Mouse (Mus musculus) left cerebral cortex, adult 9 months (tissue): Measurements from ENCODE around the gene Cmtm7.
"Not testable (repeated sequence)": the region's sequence is repeated elsewhere in the genome, so short reads cannot be mapped to it uniquely, and the experiment has no call there.

Experiments
- DNase-seq, 2 experiments: peaks; one replicate each; pipeline ENCODE4 v3.0.0; 2022; ENCODE audit warnings: low spot score in 2 of 2

The Cmtm7 gene

DNA sequence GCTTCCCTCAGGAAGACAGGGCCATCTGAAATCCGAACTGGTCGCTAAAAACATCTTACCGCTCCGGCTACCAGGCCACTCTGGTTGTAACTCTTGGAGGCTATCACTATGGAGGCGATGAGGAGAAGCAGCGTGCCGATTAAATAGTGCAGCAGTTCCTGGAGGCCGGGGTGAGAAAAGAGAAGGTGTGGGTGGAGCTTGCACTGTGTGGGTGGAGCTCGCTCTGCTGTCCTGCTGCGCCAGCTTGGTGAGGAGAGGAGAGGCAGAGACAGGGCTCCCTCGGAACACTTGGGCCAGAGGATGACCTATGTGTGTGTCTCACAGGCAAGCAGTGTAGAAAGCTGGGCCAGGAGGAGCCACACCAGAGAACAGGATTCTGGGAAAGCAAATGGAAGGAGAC, 19.8 kb downstream of the Cmtm7 start:
- DNase-seq: no peak

DNA sequence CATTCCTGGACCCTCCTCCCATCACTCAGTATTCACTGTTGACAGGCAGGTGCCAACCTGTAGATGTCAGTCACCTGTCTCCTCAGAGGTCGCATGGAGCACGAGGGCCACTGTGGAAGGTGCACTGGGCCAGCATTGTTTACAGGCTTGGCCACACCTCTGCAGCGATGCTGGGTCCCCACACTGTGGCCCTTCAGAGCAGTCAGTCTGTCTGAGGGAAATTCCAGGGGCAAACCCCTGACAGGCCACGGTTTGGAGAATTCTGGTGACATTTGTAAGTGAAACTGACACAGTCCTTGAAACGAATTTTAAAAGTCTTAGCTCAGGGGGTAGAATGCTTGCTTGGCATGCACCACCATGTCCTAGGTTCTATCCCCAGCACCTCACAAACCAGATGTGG, 21.3 kb downstream of the Cmtm7 start:
- no peak for DNase-seq

DNA sequence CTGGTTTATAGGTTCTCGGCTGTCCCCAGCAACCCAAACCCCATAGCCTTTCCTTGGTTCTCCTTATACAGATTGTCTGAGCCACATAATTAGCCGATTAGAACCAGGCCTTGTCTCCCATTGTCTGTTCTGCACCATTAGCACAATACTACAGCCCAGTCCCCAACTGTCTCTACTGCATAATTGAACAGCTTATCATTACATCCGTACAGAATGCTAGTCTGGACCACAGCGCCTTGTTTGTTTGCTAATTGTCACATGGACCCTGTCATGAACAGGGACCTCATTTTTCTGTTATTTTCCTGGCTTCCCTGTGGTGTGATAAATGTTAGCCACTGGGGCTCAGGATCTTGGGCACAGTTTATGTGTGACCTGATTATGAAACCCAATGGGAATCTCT, 21.8 kb downstream of the Cmtm7 start:
- DNase-seq: no peak

DNA sequence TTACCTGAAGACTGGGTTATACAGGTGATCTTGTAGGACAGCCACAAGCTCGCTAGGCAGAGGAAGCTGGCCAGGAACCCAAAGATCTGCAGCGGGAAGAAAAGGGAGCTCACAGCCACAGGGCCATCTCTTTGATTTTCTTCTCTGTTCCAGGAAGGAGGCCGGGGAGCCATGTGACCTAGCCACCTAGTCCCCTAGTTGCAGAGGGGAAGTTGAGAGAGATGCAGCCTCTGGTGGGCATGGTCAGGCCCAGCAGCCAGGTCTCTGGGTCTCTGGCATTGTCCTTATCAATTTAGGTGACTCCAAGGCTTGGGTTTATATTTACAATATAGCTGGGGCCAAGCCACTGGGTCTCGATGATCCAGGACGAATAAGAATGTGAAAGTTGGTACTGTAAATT, 22.9 kb downstream of the Cmtm7 start:
- DNase-seq: no peak

DNA sequence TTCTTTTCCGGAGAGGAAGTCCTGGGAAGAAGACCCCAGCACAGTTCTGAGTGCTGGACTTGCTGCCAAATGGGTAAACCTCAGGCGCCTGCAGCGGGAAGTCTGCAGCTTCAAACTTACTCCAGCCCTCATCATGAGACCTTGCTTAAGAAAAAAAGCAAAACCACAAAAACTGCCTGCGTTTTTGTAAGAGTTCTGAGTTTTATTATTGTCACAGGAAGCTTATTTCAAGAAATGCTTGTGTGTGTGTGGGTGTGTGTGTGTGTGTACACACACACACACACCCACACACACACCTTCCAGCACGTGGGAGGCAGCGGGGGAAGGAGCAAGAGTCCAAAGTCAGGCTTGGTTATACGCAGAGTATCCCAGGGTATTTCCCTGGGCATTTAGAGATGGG, 23.4 kb downstream of the Cmtm7 start:
- no peak for DNase-seq

DNA sequence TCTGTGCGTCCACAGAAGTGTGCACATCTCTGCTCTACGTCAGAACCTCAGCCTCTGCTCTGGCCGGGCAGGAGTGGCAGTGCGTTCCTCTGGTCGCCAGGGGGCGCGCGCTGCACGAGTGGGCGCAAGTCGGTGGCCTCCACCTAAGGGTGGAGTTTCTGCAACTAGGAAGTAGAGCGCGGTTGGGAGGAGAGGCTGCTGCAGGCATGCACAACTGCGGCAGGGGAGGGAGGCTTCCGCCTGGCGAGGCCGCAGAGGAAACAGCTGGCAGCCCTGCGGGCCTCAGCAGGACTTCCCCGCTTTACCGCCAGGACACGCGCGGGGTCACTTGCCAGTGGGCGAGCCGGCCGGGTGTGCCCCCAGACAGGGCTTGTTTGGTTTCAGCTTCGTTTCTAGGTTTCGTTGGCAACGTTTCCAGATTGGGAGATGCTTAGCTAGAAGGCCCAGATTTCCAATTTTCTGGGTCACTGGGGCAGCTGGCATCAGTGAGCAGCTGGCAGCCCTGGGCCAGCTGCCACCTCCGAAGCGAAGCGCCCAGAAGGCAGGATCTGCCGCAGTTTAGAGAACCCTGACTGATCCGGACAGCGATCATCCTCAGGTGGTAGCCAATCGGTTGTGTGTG, 28.7 kb downstream of the Cmtm7 start:
- DNase-seq: peak; percentile 77 to 95

DNA sequence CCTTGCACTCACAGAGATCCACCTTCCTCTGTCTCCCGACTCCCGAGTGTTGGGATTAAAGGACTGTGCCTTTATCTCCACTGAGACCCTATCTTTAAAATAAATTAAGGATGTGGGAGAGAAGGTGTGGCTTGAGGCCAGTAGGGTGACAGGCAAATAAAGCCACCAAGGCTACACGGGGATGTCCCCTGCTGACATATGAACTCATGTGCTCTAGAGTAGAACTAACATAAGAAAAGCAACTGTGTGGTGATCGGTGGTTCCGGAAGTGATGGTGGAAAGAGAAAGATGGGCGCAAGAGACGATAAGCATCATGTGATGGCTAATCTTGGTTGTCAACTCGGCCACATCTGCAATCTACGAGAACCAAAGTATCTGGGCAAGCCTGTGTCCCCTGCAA, 29.3 kb downstream of the Cmtm7 start:
- no peak for DNase-seq

DNA sequence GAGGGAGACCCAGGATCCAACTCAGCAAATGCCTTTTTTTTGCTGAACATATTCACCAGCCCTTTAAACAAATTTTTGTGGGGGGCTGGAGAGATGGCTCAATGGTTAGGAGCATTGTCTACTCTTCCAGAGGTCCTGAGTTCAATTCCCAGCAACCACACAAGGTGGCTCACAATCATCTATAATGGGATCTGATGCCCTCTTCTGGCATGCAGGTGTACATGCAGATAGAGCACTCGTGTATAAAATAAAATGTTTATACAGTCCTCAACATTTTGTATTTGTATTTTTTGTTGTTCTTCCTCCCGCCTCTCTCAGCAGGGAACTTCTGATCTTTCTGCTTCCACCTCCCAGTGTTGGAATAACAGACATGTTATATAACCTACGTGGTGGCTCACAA, 30.1 kb downstream of the Cmtm7 start:
- no peak for DNase-seq

DNA sequence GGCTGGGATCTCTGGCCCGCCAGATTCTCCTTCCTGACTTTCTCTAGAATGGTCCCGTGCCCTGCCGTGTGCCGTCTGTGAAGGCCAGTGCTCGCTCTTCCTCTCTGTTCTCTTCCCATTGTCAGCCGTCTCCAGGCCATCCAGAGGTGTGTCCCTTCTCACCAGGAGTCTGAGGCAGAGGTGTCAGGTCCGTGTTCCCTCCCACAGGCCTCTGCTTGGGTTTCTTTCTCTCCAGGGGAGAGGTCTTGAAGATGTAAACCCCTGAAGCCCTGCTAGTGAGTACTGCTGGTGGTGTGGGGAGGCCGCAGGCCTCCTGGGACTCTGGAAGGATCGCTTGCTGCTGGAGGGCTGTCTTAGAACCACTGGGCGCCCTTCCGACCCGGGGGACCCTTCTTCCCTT, 34.2 kb downstream of the Cmtm7 start:
- DNase-seq: no peak

DNA sequence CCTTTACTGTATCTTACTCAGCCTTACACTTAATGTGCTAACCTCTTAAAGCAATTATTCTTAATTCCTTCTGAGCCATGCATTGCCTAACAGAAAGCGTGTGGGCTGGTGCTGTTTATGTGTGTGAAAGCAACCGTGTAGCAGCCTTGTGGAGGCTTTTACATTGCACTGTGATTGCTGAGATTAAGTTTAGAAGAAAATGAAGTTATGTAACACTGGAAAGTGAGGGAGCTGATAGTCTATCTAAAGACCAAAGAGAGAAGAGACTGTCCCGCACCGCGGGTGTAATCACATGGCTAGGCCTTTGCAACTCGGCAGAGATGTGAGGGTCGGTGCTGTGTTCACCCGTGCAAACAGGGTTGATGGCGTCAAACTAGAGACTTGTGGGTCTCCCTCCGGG, 34.6 kb downstream of the Cmtm7 start:
- DNase-seq: peak; percentile 45 to 64

DNA sequence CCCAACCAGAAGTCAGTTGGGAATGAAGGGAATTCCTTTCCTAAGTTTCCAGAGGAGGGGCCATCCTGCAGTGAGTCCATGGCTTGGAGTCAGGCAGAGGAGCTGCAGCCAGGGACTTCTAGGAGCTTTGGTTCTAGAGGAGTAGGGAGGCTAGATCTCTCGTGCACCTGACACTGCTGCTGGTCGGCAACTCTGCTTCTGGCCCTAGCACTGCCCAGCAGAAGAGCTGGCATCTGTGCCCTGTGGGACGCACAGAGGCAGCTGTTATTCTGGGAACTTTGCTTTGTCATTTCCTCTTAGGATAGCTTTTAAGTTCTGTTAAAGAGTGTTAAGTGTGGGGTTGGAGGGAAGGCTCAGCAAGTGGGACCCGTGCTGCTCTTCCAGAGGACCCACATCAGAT, 36.0 kb downstream of the Cmtm7 start:
- no peak for DNase-seq

DNA sequence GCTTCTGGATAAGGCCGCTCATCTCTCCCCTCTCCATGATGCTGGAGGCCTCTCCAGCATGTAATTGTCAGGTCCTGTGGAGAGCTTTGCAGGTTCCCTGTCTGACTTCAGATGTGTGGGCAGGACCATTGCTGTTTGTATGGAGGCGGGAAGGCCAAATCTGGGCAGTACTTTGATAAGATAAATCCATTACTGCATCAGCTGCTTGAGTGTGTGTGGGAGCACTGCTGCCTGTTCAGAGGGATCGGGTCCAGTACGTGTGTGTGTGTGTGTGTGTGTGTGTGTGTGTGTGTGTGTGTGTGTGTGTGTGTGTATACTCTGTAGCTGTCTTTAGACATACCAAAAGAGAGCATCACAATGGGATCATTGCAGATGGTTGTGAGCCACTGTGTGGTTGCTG, 36.5 kb downstream of the Cmtm7 start:
- DNase-seq: no peak

DNA sequence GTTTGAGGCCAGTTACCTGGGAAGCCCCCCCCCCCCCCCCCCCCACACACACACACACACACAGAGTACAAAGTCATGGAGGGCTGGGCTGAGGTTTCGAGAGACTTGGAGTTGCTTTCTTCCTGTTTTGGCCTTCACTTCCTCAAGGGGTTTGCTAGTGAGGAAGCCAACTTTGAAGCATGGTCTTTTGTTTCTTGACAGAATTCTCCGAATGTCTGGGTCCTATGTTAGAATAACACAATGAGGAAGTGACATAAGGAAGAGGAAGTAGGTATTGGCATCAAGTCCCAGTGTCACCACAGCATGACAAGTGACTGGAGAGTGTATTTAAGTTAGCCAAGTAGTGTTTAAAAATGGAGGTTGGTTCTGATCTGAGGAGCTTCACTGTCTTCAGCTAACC, 38.9 kb downstream of the Cmtm7 start:
- no peak for DNase-seq

DNA sequence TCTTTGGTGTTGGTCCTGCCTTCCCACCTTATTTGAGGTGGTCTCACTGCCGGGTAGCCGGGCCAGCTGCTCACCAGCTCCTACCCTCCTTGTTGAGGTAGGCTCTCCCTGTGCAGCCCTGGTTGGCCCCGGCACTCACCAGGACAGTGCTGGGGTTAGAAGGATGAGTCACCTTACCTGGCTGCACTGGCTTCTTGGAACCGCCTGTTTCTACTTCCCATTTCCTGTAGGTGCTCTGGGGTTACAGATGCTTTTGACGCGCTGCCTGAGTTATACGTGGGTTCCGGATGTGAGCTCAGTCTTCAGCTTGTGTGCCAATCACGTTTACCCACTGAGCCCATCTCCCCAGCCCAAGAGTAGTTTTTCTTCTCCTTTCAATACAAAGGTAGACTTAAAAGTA, 41.3 kb downstream of the Cmtm7 start:
- DNase-seq: no peak

DNA sequence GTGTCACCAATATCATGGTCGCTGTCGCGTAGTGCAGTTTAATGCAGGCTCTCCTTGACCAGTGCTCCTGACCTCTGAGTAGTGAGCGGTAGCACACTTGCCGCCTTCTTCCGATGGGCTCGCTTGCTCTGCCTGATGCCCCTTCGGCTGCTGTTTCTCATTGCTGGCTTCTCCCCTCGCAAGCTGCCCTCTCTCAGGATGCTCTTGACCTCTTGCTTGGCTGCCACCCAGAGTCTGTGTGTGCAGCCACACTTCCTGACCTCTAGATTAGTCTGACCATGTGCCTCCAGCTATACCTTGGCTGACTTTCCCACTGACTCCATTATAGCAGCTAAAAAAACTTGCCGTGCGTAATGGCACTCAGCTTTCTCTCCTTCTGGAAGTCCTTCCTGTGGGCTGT, 45.2 kb downstream of the Cmtm7 start:
- DNase-seq: no peak

DNA sequence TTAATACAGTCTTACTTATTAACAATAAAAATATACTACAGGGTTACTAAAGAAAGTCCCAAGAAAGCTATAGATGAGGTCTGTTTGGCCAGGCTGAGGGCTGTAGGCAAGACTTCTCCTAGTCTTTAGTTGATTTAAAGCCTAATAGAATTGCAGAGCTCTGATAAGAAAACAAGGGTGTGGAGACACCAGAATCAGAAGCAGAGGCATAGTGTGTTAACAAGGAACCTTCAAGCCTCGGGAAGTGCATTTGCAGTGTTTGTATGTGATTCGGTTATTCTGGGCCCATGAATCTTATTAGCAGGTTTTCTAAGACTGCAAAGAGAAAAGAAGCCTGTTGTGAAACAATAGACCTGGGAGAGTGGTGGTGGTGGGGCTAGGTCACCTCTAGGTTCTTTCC, 48.4 kb downstream of the Cmtm7 start:
- no peak for DNase-seq

DNA sequence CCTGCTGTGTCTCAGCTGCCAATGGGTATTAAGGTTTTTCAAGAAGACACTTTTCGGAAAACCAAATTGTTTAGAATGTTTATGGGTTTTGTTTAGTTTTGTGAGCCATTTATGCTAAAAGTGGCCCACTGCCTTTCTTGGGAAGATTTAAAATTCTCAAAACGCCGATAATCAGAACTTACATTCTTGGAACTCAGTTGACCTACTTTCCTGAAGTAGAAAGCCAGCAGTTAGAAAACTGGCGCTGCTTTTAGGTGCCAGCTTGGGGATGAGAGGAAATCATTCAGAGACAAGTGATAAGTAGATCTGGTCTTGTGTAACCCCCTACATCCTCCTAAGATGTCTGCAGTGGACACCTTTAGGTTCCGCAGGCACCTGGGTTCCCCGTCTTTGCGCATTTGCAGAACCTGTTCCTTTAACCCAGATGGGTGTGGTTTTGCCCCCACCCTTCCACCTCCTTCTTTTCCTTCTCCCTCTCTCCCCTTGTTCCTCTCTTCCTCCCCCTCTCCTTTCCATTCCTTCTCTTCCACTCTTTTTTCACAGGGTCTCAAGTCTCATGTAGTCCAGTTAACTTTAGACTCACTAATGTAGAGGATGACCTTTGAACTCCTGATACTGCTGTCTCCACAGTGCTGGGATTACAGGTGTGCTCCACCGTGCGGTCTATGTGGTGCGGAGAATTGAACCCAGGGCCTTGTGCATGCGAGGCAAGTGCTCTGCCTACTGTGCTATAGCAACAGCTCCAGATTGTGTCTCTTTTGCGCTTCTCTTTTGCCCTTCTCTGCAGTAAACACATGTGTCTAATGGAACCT, 49.6 kb downstream of the Cmtm7 start:
- DNase-seq: no peak

DNA sequence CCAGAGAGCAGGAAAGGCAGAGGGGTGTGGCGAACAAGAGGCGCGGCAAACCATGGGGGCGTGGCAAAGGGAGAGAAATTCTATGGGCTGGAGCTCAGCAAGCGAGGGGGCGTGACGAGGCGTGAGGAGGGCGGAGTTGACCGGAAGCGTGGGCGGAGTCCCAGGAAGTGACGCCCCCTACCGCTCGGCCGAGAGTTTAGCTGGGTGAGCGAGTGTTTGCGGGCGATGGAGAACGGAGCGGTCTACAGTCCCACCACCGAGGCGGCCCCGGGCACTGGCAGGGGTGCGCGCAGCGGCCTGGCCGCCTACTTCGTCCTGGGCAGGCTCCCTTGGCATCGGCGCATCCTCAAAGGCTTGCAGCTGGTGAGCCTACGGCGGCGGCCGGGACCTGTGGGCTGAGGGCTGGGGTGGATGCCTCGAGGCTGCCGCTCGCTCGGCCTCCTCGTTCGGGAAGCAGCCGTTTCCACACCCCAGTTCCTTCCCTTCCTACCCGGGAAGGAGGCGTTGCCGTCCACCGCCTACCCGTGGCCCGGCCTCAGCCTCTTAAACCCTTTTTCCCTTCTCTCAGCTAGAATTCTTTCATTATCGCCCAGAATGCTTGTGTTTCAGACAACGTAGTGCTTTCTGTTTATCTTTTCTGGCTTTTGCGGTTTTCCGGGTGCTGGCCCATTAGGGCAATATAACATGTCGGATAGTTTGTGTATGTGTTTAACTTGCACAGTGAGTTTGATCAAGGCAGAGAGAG, 50.5 kb downstream of the Cmtm7 start, which contains the start of gene Cmtm6:
Cmtm6 (plus strand) TSS at position 106 of the 745 bp plus-strand sequence.
- DNase-seq: peak; percentile 79 to 95

DNA sequence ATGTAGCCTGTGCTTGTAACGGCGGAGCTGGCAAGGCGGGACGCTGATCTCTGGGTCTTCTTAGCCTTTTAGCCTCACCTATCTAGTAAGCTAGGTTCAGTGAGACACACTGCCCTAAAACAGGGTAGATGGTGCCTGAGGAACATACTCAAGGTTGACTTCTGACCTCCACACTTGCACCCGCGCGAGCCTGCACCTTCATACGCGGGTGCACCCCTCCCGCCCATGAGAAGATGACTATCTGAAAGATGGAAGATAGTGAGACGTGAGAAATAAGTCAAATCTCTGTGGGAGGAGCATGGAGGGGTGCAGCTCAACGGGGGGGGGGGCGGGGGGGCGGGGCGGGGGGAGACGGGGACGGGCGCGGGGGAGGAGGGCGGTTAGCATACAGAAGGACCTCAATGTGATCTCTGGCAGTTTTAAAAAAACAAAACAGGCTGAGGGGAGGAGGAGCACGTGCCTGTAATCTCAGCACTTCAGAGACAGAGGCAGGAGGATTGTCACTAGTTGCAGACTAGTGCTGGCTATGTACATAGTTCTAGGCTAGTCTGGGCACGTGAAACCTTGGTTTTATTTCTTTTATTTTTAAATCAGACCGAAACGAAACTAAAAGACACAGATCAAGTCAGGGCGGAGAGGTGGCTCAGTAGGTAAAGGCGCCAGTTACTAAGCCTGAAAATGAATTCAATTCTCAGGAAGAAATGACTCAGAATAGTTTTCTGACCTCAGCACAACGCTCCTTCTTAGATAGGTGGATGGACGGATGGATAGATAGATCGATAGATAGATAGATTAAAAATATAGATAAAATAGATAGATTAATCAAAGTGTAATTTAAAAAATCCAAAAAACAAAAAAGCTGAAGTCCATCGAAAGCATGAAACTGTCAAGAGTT, 51.5 kb downstream of the Cmtm7 start:
- DNase-seq: no peak

DNA sequence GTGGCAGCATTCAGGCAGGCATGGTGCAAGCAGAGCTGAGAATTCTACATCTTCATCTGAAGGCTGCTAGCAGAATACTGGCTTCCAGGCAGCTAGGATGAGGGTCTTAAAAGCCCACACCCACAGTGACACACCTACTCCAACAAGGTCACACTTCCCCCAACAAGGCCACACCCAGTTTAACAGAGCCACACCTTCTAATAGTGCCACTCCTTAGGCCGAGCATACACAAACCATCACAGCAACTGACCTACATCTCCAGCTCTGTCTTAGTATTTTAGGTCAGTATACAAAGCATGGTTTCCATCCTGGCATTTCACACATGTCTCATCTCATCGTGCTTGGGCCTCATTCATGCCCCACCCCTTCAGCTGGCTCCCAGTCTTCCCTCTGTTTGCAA, 53.2 kb downstream of the Cmtm7 start:
- not testable (repeated sequence) for DNase-seq

DNA sequence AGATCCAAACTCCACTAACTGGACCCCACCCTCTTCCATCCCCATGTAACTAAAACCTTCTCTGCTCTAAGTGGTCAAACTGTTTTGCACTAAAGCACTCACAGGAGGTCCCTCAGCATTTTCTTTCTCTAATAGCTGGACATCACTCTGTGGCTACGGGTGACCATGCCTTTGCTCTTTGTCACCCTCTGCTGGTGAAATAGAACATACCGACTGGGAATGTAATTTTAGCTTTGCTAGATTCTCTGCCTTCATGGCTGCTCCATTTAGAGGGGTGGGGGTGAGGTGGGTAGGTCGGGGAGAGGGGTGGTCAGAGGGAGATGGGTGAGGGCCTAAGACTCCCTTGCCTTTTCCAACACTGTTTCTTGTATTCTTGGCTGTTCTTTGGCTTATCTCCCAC, 54.3 kb downstream of the Cmtm7 start:
- DNase-seq: no peak
